Mouse (Mus musculus) erythroid progenitor cell, adult 5-6 weeks (primary cell): ENCODE results near the gene Ppp6r2. TPM values are rescaled to one million over a fixed set of nuclear protein-coding genes. Genes with fewer than 3 reads are reported as not detected.

ENCODE experiments used
- ATAC-seq: replicated peaks from 2 replicates; pipeline ENCODE4 v1.8.0; 2016; ENCODE audit warnings: moderate number of reproducible peaks, mild to moderate bottlenecking, moderate TSS enrichment, inconsistent platforms; ENCODE audit not compliant: poor library complexity, low FRiP score, severe bottlenecking
- total RNA-seq, 2 experiments: library from RNA; stranded (forward) in 1 of 2; stranded (reverse) in 1 of 2; fragments of 150-400 nt in 1 of 2; fragments of 186-747, 209-891 nt in 1 of 2; gene quantifications; 2 replicates each; pipeline versions ENCODE4 v1.2.3 to v1.2.4; 2015 to 2017; ENCODE audit warnings: low replicate concordance in 2 of 2

The Ppp6r2 gene
- 59.1 and 61.6 TPM in 2 replicates for total RNA-seq (2015; ENCODE audit: low replicate concordance)
- total RNA-seq (2017; ENCODE audit: low replicate concordance), result 55.4 and 79.1 TPM in 2 replicates

GRCm38 (mm10) chr15:89210915-89211715, at the start of gene Ppp6r2:
TSS of gene Ppp6r2 (plus strand) at chr15:89211553.
- peak; percentile 40 for ATAC-seq

GRCm38 (mm10) chr15:89165478-89165877, 45.9 kb upstream of the Ppp6r2 start:
- no peak for ATAC-seq

- ATAC-seq, result no peak
Observed at GRCm38 (mm10) chr15:89168922-89169321, 42.4 kb upstream of the Ppp6r2 start.

- no peak for ATAC-seq
Observed at GRCm38 (mm10) chr15:89169431-89169830, 41.9 kb upstream of the Ppp6r2 start.

- no peak for ATAC-seq
Observed at GRCm38 (mm10) chr15:89170102-89170501, 41.3 kb upstream of the Ppp6r2 start.

GRCm38 (mm10) chr15:89171526-89172051, 39.8 kb upstream of the Ppp6r2 start:
- no peak for ATAC-seq

- no peak for ATAC-seq
Observed at GRCm38 (mm10) chr15:89172276-89172935, 38.9 kb upstream of the Ppp6r2 start.

GRCm38 (mm10) chr15:89173024-89173905, 38.1 kb upstream of the Ppp6r2 start:
- no peak for ATAC-seq

GRCm38 (mm10) chr15:89173906-89174214, 37.5 kb upstream of the Ppp6r2 start:
- ATAC-seq, result no peak

GRCm38 (mm10) chr15:89174889-89175339, 36.4 kb upstream of the Ppp6r2 start:
- no peak for ATAC-seq

- ATAC-seq, result no peak
Observed at GRCm38 (mm10) chr15:89175411-89176155, 35.8 kb upstream of the Ppp6r2 start.

- no peak for ATAC-seq
Observed at GRCm38 (mm10) chr15:89177121-89177520, 34.2 kb upstream of the Ppp6r2 start.

GRCm38 (mm10) chr15:89177576-89178259, 33.6 kb upstream of the Ppp6r2 start:
- no peak for ATAC-seq

- ATAC-seq, result no peak
Observed at GRCm38 (mm10) chr15:89178260-89178860, 33.0 kb upstream of the Ppp6r2 start.

- no peak for ATAC-seq
Observed at GRCm38 (mm10) chr15:89178954-89179629, 32.3 kb upstream of the Ppp6r2 start.

GRCm38 (mm10) chr15:89179630-89179964, 31.8 kb upstream of the Ppp6r2 start:
- no peak for ATAC-seq

- ATAC-seq, result no peak
Observed at GRCm38 (mm10) chr15:89180081-89180541, 31.2 kb upstream of the Ppp6r2 start.
